Mouse (Mus musculus) liver, embryonic 15.5 days (tissue): ENCODE data around the gene Defb38. TPM values are rescaled to one million over a fixed set of nuclear protein-coding genes. Genes with fewer than 3 reads are reported as not detected.

Experiments
- ATAC-seq: fragments of 200-750 bp; cut with Nextera tagmentation; 2 replicates; pipeline ENCODE4 v1.8.0; 2017; ENCODE audit warnings: moderate number of reproducible peaks, mild to moderate bottlenecking, moderate library complexity; ENCODE audit not compliant: insufficient read depth
- H3K27ac ChIP-seq: fragments of 300-500 bp; sonication (generic); replicated peaks from 2 replicates; pipeline ENCODE4 v1.5.1; 2015; ENCODE audit warnings: mild to moderate bottlenecking, inconsistent platforms
- H3K27me3 ChIP-seq: fragments of 300-500 bp; sonication (generic); 2 replicates; pipeline ENCODE4 v1.6.1; 2015; ENCODE audit warnings: mild to moderate bottlenecking, inconsistent platforms
- H3K36me3 ChIP-seq: fragments of 300-500 bp; sonication (generic); replicated peaks from 2 replicates; pipeline ENCODE4 v1.6.1; 2015; ENCODE audit warnings: moderate library complexity, mild to moderate bottlenecking, inconsistent platforms
- H3K4me1 ChIP-seq: fragments of 300-500 bp; sonication (generic); replicated peaks from 2 replicates; pipeline ENCODE4 v1.6.1; 2015; ENCODE audit warnings: inconsistent platforms
- H3K4me2 ChIP-seq: fragments of 300-500 bp; sonication (generic); 2 replicates; pipeline ENCODE4 v1.6.1; 2015; ENCODE audit warnings: moderate library complexity, mild to moderate bottlenecking, inconsistent platforms
- H3K4me3 ChIP-seq: fragments of 300-500 bp; sonication (generic); replicated peaks from 2 replicates; pipeline ENCODE4 v1.5.1; 2015; ENCODE audit warnings: mild to moderate bottlenecking, inconsistent platforms
- H3K9ac ChIP-seq: fragments of 300-500 bp; sonication (generic); 2 replicates; pipeline ENCODE4 v1.6.1; 2015; ENCODE audit warnings: moderate library complexity, mild to moderate bottlenecking, inconsistent platforms
- H3K9me3 ChIP-seq: fragments of 300-500 bp; sonication (generic); replicated peaks from 2 replicates; pipeline ENCODE4 v1.6.1; 2016; ENCODE audit warnings: inconsistent platforms
- WGBS: fragments of 180-500 bp; shearing (Covaris S2); methylation state at CpG from one replicate; pipeline ENCODE4 v1.1.7; 2015; ENCODE audit warnings: mixed read lengths; ENCODE audit not compliant: insufficient replicate concordance; 5-methylcytosine and 5-hydroxymethylcytosine counted together
- polyA plus RNA-seq: library from polyadenylated mRNA; unstranded; fragments of >200 nt; fragmentation: Nextera tagmentation; extraction: Ambion mirVana; gene quantifications from 2 replicates; pipeline ENCODE4 v1.2.1, GENCODE M21; 2015

Defb38 gene
- polyA plus RNA-seq: not detected in 2 replicates

DNA sequence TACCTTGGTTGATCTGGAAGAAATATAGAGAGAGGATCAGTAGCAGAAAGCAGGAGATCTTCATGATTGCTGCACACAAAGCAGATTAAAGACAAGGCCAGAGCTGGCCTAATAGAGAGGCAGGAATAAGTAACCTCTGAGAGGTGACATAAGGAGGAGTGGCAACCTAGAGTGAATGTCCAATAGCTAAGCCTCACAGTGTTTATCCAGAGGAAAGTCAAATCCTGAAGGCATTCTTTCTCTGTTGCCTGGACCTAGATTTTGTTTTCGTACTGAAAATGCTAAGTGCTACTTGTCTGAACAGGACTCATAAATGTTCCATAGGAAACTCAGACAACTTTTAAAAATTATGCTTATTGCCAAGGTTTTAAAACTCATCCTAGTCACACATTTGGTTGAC, at the start of gene Defb38:
Gene Defb38, minus strand, starts transcription at position 101 of the 400 bp plus-strand sequence.
- Histone ChIP-seq H3K9ac (no peak within 1 kb of the TSS), H3K4me3 (no peak within 1 kb of the TSS), H3K27ac (no peak within 1 kb of the TSS), H3K4me1 (no peaks in the 10 kb centered on the region), H3K4me2 (no peak within 1 kb of the TSS), H3K27me3 (no peaks in the 10 kb centered on the region), H3K36me3 (no peaks in the 10 kb centered on the region), H3K9me3 (no peaks in the 10 kb centered on the region)
- WGBS: 63% methylated on average over 1 of the region's 1 CpGs
- no peak for ATAC-seq

DNA sequence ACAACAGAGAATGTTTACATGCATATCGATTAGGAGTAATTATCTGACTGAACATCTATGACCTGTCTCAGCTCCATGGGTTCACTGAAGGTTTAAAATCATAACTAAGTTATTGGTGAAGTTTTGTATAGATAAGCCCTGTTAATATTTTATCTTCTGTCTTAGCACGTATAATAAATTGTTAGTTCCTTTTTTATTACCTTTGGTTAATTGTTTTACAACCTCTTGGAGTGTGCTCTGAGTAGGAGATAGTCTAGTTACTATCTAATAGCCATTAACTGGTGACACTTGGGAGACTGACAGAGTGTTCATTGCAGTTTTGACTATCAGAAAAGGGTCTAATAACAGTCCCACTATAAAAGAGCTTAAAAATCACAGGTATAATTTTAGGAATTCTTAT, 39.6 kb upstream of the Defb38 start:
- Histone ChIP-seq H3K4me2 (no peak overlapping the region), H3K36me3 (no peaks in the 10 kb centered on the region), H3K27me3 (no peaks in the 10 kb centered on the region), H3K4me3 (no peak overlapping the region), H3K9me3 (no peaks in the 10 kb centered on the region), H3K27ac (no peak overlapping the region), H3K9ac (no peak overlapping the region), H3K4me1 (no peaks in the 10 kb centered on the region)
- 53% methylated on average over 2 of the region's 2 CpGs for WGBS
- ATAC-seq: no peak

DNA sequence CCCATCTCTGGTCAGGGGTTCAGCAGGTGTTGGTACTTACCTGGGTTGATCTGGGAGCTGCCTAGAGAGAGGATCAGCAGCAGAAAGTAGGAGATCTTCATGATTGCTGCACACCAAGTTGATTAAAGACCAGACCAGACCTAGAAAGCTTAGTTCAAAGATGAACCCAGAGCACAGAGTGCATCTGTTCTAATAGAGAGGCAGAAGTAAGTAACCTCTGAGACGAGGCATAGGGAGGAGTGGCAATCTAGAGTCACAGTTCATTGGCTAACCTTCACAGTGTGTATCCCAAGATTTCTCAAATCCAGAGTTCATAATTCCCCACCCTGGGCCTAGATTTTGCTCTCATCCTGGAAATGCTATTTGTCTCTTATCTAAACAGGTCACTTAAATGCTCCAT, 38.3 kb upstream of the Defb38 start, which contains the start of gene Defb39:
Gene Defb39, minus strand, starts transcription at position 101 of the 400 bp plus-strand sequence.
- H3K9me3 ChIP-seq: no peaks in the 10 kb centered on the region
- ATAC-seq: no peak
- H3K4me2 ChIP-seq: no peak within 1 kb of the TSS
- 53% methylated on average over 1 of the region's 1 CpGs for WGBS
- no peak within 1 kb of the TSS for H3K4me3 ChIP-seq
- H3K9ac ChIP-seq: no peak within 1 kb of the TSS
- no peak within 1 kb of the TSS for H3K27ac ChIP-seq
- no peaks in the 10 kb centered on the region for H3K4me1 ChIP-seq
- no peaks in the 10 kb centered on the region for H3K36me3 ChIP-seq
- no peaks in the 10 kb centered on the region for H3K27me3 ChIP-seq

DNA sequence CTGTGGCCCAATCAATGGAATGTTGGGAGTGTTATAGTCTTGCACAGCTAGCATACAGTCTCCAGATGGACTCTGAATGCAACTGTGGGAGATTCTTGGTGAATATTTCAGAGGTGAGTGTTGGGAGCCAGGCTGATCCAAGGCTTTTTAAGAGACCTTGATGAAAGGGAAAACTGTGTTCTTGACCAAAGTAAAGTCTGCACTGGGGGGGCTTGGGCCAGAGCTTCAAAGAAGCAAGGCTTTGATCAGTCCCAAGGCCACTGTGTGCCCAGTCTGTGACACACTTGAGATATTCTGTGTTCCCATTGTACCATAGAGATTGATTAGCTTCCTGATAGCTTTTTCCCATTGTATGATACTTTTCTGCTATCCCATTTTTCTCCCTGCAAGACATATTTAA, 36.5 kb upstream of the Defb38 start:
- no peak overlapping the region for H3K27ac ChIP-seq
- H3K9ac ChIP-seq: no peak overlapping the region
- H3K27me3 ChIP-seq: no peaks in the 10 kb centered on the region
- H3K4me2 ChIP-seq: no peak overlapping the region
- H3K36me3 ChIP-seq: no peaks in the 10 kb centered on the region
- H3K9me3 ChIP-seq: no peaks in the 10 kb centered on the region
- no peak for ATAC-seq
- no peaks in the 10 kb centered on the region for H3K4me1 ChIP-seq
- H3K4me3 ChIP-seq: no peak overlapping the region

DNA sequence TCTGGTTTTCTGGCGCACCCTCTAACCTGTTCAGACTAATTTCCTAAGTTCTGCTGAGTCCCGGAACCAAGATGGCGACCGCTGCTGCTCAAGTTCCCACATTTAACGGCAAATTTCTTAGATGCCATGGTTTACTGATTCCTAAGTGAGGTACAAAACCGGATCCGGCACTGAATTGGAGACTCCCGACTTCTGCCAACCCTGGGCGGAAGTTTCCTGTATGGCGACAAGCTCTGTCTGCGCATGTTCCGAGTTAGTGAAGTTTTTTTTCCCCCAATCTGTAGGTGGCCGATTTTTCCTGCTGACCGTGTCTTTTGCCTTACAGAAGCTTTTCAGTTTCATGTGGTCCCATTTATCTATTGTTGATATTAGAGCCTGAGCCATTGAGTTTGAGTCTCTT, 18.9 kb upstream of the Defb38 start:
- H3K9me3 ChIP-seq: no peaks in the 10 kb centered on the region
- H3K4me2 ChIP-seq: no peak overlapping the region
- H3K9ac ChIP-seq: no peak overlapping the region
- H3K4me3 ChIP-seq: no peak overlapping the region
- ATAC-seq: no peak
- no peak overlapping the region for H3K27ac ChIP-seq
- H3K36me3 ChIP-seq: no peaks in the 10 kb centered on the region
- H3K27me3 ChIP-seq: no peaks in the 10 kb centered on the region
- H3K4me1 ChIP-seq: no peaks in the 10 kb centered on the region
- 81% methylated on average over 14 of the region's 14 CpGs for WGBS

Other genes with a start within 250 kb of the Defb38 start
- not detected in 2 replicates for gene Defb40, start 48.3 kb downstream of the Defb38 start, polyA plus RNA-seq
- not detected in 2 replicates for gene Defb37, start 35.5 kb downstream of the Defb38 start, polyA plus RNA-seq
- not detected in 2 replicates for gene Defb39, start 38.2 kb upstream of the Defb38 start, polyA plus RNA-seq
- not detected in 2 replicates for gene Defb12, start 88.3 kb upstream of the Defb38 start, polyA plus RNA-seq
- gene Defb34, start 97.2 kb upstream of the Defb38 start, polyA plus RNA-seq: not detected in 2 replicates
- not detected in 2 replicates for gene Gm45826, start 114.2 kb upstream of the Defb38 start, polyA plus RNA-seq
- gene Defb14, start 167.8 kb upstream of the Defb38 start, polyA plus RNA-seq: not detected in 2 replicates
- gene Defb4, start 172.1 kb upstream of the Defb38 start, polyA plus RNA-seq: not detected in 2 replicates
- not detected in 2 replicates for gene Defb6, start 198.9 kb upstream of the Defb38 start, polyA plus RNA-seq
- gene Defb46, start 213.3 kb upstream of the Defb38 start, polyA plus RNA-seq: not detected in 2 replicates
- gene Defb5, start 221.0 kb upstream of the Defb38 start, polyA plus RNA-seq: not detected in 2 replicates